Mouse (Mus musculus): Measurements from ENCODE around the gene Ccl3.

DNA sequence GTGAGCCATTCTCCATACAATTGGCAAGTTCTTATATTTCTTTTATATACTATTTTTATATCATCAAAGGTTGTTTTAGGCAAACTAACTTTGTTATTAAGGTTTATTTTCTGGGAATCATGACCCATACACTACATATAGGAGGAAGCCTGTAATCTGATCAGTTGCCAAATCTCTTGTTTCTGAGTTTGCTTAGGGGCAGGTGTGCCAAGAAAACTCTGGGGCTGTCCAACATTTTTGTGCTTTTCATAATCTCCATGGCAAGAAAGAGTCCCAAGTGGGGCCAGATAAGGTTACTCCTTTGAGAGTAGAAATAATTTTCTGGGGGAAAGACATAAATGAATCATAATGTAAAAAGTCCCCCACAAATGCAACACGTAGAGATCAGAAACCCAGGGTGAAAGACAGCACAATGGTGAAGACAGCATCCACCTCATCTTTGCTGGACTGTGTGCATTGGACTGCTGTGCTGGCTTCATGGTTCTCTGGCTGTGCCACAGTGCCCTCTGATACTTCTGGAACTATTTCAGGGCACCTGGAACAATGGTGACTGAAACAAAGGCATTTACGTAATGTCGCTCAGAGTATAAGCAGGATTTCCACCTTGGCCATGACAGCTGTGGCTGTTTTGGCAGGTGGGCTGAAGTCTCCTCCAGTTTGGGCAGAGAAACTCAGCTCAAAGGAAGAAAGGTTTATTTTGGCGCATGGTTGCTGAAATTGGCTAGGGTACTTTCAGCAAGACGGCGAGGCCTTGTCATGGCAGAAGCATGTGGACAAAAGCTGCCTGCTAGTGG, 2.6 kb downstream of the Ccl3 start:
- TF ChIP-seq POLR2A (IDR thresholded peaks at IDR 0.05; ENCODE audit: low read depth, low read length) (no peak), MAX (IDR thresholded peaks at IDR 0.05; ENCODE audit: low read length) (no peak), ELF1 (IDR thresholded peaks at IDR 0.05; ENCODE audit: low read depth, low read length) (no peak), JUND (conservative IDR thresholded peaks at IDR 0.05; ENCODE audit: low read depth, low read length) (no peak), USF1 (IDR thresholded peaks at IDR 0.05; ENCODE audit: low read depth, low read length) (no peak), CTCF (conservative IDR thresholded peaks at IDR 0.05 in 1 of 2, IDR thresholded peaks at IDR 0.05 in 1 of 2; ENCODE audit: low read depth in 2 of 2, low read length in 2 of 2) (no peak), NRF1 (IDR thresholded peaks at IDR 0.05; ENCODE audit: low read depth, low read length) (no peak), MEF2A (IDR thresholded peaks at IDR 0.05; ENCODE audit: borderline replicate concordance, low read depth, low read length) (no peak), ETS1 (conservative IDR thresholded peaks at IDR 0.05; ENCODE audit: low read depth, low read length) (no peak), EP300 (IDR thresholded peaks at IDR 0.05; ENCODE audit: low read length) (no peak)
